Mouse (Mus musculus) mouse embryonic stem cell (cell line): ENCODE measurements around the gene Tpmt.

Experiments used
- in situ Hi-C, 2 experiments: fragments of 300-500 bp; cut with MboI; formaldehyde crosslinking; loops; 1 replicate in 1 of 2; 3 replicates in 1 of 2; pipeline ENCODE4 v1.14.3; 2019 to 2020; ENCODE audit warnings: low sequenced_read_pairs in 2 of 2, low pct_unique_long_range_greater_than_20kb in 1 of 2, mixed read lengths in 1 of 2; ENCODE audit not compliant: unreplicated experiment in 1 of 2

Gene Tpmt

GRCm38 (mm10) chr13:47047996-47048395 is 3.5 kb upstream of the Tpmt start:
- in situ Hi-C loops, result loop anchor here in 1 of 2 experiments (25.0 kb wide), 1 partner anchor 761 kb away; no protein-coding TSS in a partner anchor

GRCm38 (mm10) chr13:47043833-47044616 is 512 bp downstream of the Tpmt start:
- in situ Hi-C loops, result loop anchor here in 1 of 2 experiments (25.0 kb wide), 1 partner anchor 757 kb away; no protein-coding TSS in a partner anchor

GRCm38 (mm10) chr13:47043030-47043680 is 1.4 kb downstream of the Tpmt start, which contains the start of gene Kdm1b:
Kdm1b (plus strand) TSS chr13:47043499.
- in situ Hi-C loops, result loop anchor here in 1 of 2 experiments (25.0 kb wide), 1 partner anchor 756 kb away; no protein-coding TSS in a partner anchor

- in situ Hi-C loops, result loop anchor here in 1 of 2 experiments (25.0 kb wide), 1 partner anchor 755 kb away; no protein-coding TSS in a partner anchor
Observed at GRCm38 (mm10) chr13:47042024-47042633, 2.4 kb downstream of the Tpmt start.

GRCm38 (mm10) chr13:47040061-47040460 is 4.5 kb downstream of the Tpmt start:
- in situ Hi-C loops, result loop anchor here in 1 of 2 experiments (25.0 kb wide), 1 partner anchor 753 kb away; no protein-coding TSS in a partner anchor

- in situ Hi-C loops, result loop anchor here in 1 of 2 experiments (25.0 kb wide), 1 partner anchor 751 kb away; no protein-coding TSS in a partner anchor
Observed at GRCm38 (mm10) chr13:47037946-47038345, 6.6 kb downstream of the Tpmt start.

- in situ Hi-C loops, result loop anchor here in 1 of 2 experiments (25.0 kb wide), 1 partner anchor 746 kb away; no protein-coding TSS in a partner anchor
Observed at GRCm38 (mm10) chr13:47033602-47034001, 10.9 kb downstream of the Tpmt start.

- in situ Hi-C loops, result loop anchor here in 1 of 2 experiments (25.0 kb wide), 1 partner anchor 743 kb away; no protein-coding TSS in a partner anchor
Observed at GRCm38 (mm10) chr13:47030376-47031107, 14.0 kb downstream of the Tpmt start.

GRCm38 (mm10) chr13:47020798-47021197 is 23.7 kb downstream of the Tpmt start:
- in situ Hi-C loops, result loop anchor here in 1 of 2 experiments (25.0 kb wide), 1 partner anchor 208 kb away; no protein-coding TSS in a partner anchor

GRCm38 (mm10) chr13:47019774-47020173 is 24.8 kb downstream of the Tpmt start:
- in situ Hi-C loops, result loop anchor here (10.0 to 25.0 kb wide), 2 partner anchors 205 to 207 kb away; no protein-coding TSS in a partner anchor

GRCm38 (mm10) chr13:47017259-47017658 is 27.3 kb downstream of the Tpmt start:
- in situ Hi-C loops, result loop anchor here (10.0 to 25.0 kb wide), 2 partner anchors 202 to 205 kb away; no protein-coding TSS in a partner anchor

GRCm38 (mm10) chr13:47015195-47015501 is 29.4 kb downstream of the Tpmt start:
- in situ Hi-C loops, result loop anchor here (10.0 to 25.0 kb wide), 2 partner anchors 200 to 203 kb away; no protein-coding TSS in a partner anchor

- in situ Hi-C loops, result loop anchor here (10.0 to 25.0 kb wide), 2 partner anchors 200 to 202 kb away; no protein-coding TSS in a partner anchor
Observed at GRCm38 (mm10) chr13:47014334-47015194, 30.0 kb downstream of the Tpmt start, which contains the start of gene Nhlrc1. Nhlrc1 (minus strand) TSS chr13:47014850.

GRCm38 (mm10) chr13:47013740-47014139 is 30.8 kb downstream of the Tpmt start:
- in situ Hi-C loops, result loop anchor here (10.0 to 25.0 kb wide), 2 partner anchors 199 to 201 kb away; no protein-coding TSS in a partner anchor

- in situ Hi-C loops, result loop anchor here in 1 of 2 experiments (25.0 kb wide), 1 partner anchor 189 kb away; no protein-coding TSS in a partner anchor
Observed at GRCm38 (mm10) chr13:47001590-47001989, 42.9 kb downstream of the Tpmt start.

GRCm38 (mm10) chr13:46999498-46999897 is 45.0 kb downstream of the Tpmt start:
- in situ Hi-C loops, result no loop called here

GRCm38 (mm10) chr13:46997355-46997754 is 47.2 kb downstream of the Tpmt start:
- in situ Hi-C loops, result no loop called here
